Mouse (Mus musculus) erythroblast, embryonic 14.5 days (primary cell): ENCODE data around the gene Lalba. TPM values are rescaled to one million over a fixed set of nuclear protein-coding genes. Genes with fewer than 3 reads are reported as not detected.

Source experiments
- H3K27me3 ChIP-seq: 2 replicates; pipeline ENCODE4 v1.6.1; 2012; ENCODE audit warnings: inconsistent platforms; ENCODE audit not compliant: control insufficient read depth
- H3K36me3 ChIP-seq: 2 replicates; pipeline ENCODE4 v1.6.1; 2012; ENCODE audit warnings: mild to moderate bottlenecking, inconsistent platforms; ENCODE audit not compliant: control insufficient read depth
- H3K4me1 ChIP-seq: 2 replicates; pipeline ENCODE4 v1.6.1; 2012; ENCODE audit warnings: inconsistent platforms; ENCODE audit not compliant: control insufficient read depth
- H3K4me3 ChIP-seq: replicated peaks from 2 replicates; pipeline ENCODE3; 2012; ENCODE audit warnings: moderate library complexity, mild to moderate bottlenecking, inconsistent platforms
- H3K9me3 ChIP-seq: 2 replicates; pipeline ENCODE4 v1.6.1; 2012; ENCODE audit warnings: low read length, inconsistent platforms, mixed read lengths; ENCODE audit not compliant: control insufficient read depth
- GATA1 ChIP-seq: IDR thresholded peaks from 2 replicates; pipeline ENCODE4 v1.6.1; 2012; ENCODE audit warnings: low read length, inconsistent platforms, mixed read lengths
- TAL1 ChIP-seq: IDR thresholded peaks from 3 replicates; pipeline ENCODE4 v1.6.1; 2012; ENCODE audit warnings: low read length, inconsistent platforms, mixed read lengths
- polyA plus RNA-seq: library from polyadenylated mRNA; stranded (reverse); fragments of >175 nt; gene quantifications from 2 replicates; pipeline ENCODE4 v1.2.3, GENCODE M21; 2012

The Lalba gene
- polyA plus RNA-seq, 1 experiment: not detected

DNA sequence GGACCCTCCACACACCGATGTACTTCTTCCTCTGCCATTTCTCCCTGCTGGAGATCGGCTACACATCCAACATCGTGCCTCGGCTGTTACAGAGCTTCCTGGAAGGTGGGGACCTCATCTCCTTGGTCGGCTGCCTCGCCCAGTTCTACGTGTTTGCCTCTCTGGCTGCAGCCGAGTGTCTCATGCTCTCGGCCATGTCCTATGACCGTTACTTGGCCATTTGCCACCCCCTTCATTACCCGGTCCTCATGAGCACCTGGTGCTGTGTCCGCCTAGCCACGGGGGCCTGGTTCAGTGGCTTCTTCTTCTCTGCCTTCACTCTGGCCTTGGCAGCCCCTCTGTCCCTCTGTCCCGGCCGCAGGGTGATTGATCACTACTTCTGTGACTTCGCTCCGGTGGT lies 15.1 kb upstream of the Lalba start:
- TF ChIP-seq TAL1 (no peak), GATA1 (no peak)
- Histone ChIP-seq H3K36me3 (no peaks in the 10 kb centered on the region), H3K4me1 (no peaks in the 10 kb centered on the region), H3K4me3 (no peak overlapping the region), H3K9me3 (no peaks in the 10 kb centered on the region), H3K27me3 (0 out of 2 replicates have a peak, but pooled peaks cover 2% of the 10 kb centered on the region)

DNA sequence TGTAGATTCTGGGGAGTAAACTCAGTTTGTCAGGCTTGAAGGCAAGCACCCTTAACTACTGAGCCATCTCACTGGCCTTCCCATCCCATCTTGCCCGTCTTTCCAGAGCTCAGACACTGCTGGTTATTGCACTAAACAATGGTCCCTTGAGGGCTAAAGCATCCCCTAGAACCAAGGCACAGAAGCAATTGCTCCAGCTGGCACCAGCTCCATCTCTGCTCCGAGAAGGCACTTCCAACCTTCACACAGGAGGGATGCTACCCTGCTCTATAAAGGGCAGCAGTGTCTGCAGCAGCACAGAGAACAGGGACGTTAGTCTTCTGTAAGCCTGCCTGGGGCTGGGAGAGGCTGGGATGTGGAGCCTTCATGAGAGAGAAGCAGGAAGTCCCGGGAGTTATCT lies 9.6 kb upstream of the Lalba start, which contains the start of gene Olfr279:
Gene Olfr279, plus strand, starts transcription at position 301 of the 400 bp plus-strand sequence.
- H3K36me3 ChIP-seq: no peaks in the 10 kb centered on the region
- peaks cover 4% of the 10 kb centered on the region for H3K4me1 ChIP-seq
- no peak within 1 kb of the TSS for H3K4me3 ChIP-seq
- no peaks in the 10 kb centered on the region for H3K27me3 ChIP-seq
- peaks cover 7% of the 10 kb centered on the region for H3K9me3 ChIP-seq
- no peak for TF ChIP-seq GATA1
- TF ChIP-seq TAL1: no peak

DNA sequence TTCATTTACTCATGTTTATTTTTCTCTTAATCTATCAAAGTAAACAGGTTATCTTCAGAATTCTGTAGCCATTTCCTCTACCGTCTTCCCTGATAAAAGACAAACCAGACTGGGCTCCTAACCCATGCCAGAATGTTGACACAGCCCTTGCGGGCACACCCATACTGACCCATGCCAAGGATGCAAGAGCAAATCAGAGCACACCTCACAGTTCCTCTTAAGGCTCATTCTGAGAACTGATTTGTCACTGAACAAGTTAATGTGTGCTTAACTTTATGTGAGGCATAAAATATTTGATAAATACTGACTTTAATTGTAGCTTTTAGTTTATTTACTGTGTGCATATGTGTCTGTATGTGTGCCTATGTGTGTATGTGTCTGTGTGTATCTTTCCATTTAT lies 8.8 kb upstream of the Lalba start:
- no peak overlapping the region for H3K4me3 ChIP-seq
- TF ChIP-seq GATA1 (no peak), TAL1 (no peak)
- H3K4me1 ChIP-seq: peaks cover 4% of the 10 kb centered on the region
- H3K36me3 ChIP-seq: no peaks in the 10 kb centered on the region
- no peaks in the 10 kb centered on the region for H3K27me3 ChIP-seq
- H3K9me3 ChIP-seq: peaks cover 7% of the 10 kb centered on the region

DNA sequence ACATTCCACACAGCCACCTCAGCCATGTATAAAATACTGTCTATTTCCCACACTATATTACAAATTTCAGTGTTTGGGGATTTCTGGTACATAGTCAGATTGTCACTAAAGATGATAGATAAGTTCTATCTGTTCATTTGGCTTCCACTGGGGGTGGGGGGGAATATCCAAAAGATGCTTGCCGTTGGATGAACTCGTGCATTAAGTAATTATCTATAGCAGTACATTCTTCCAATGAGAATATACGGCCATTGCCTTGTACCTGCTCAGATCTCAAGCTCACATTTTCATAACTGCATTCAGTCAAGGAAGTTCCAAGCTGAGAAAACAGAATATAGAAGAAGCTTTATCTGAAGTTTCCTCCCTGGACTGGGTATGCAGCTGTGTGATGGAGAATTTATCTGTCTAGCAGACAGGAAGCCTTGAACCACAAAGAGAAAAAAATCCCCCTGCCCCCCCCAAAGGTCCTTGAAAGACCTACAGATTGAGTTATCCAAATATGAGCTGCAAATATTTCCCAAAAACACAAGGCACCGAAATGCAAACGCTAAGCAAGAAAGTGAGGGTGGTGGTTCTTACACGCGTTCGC lies 4.0 kb upstream of the Lalba start:
- H3K27me3 ChIP-seq: no peaks in the 10 kb centered on the region
- TF ChIP-seq TAL1 (no peak), GATA1 (no peak)
- H3K4me3 ChIP-seq: no peak overlapping the region
- H3K9me3 ChIP-seq: peaks cover 7% of the 10 kb centered on the region
- no peaks in the 10 kb centered on the region for H3K36me3 ChIP-seq
- peaks cover 4% of the 10 kb centered on the region for H3K4me1 ChIP-seq

DNA sequence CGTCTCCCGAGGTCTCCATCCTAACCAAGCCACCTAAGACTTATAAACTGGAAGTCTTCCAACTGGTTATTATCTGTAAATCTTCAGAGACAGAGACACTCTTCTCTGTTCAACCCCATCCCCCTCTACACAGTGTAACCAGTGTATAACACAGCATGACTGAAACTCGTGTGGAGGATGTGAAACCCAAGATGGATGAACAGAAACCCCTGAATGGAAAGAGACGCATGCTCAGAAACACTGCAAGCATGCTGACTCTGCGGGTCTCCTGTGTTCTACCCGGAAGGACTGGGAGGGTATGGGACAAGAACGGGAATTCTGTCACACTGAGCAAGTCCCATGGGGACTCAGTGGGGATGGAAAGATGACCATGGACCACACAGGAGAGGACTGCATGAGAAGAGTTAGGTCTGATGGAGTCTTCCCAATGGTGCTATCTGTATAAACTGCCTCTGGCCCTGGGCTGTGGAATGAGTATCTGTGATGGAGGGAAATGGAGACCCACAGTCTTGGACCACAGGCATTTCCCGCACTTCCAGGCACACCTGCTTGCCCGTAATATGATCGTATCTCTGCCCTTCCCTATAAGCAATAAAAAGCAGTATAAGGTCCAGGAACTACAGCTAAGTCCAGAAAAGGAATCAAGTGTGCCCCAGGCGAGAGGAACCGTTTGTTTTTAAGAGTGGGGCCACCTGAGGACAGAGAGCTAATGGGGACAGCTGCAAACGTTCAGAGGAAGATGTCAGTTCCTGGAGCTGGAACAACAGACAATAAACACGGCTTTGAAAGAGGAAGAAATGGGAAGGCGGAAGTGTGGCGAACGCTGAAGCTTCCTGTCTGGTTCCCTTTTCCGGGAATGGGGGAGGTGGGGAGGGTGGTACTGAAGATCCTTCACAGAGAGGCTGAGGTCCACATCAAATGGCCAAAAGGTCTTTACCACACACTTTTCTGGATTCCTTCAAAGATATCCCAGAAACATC lies 1.7 kb upstream of the Lalba start:
- Histone ChIP-seq H3K27me3 (no peaks in the 10 kb centered on the region), H3K4me1 (peaks cover 4% of the 10 kb centered on the region), H3K9me3 (peaks cover 7% of the 10 kb centered on the region), H3K36me3 (no peaks in the 10 kb centered on the region), H3K4me3 (no peak overlapping the region)
- no peak for TF ChIP-seq GATA1
- TF ChIP-seq TAL1: no peak

DNA sequence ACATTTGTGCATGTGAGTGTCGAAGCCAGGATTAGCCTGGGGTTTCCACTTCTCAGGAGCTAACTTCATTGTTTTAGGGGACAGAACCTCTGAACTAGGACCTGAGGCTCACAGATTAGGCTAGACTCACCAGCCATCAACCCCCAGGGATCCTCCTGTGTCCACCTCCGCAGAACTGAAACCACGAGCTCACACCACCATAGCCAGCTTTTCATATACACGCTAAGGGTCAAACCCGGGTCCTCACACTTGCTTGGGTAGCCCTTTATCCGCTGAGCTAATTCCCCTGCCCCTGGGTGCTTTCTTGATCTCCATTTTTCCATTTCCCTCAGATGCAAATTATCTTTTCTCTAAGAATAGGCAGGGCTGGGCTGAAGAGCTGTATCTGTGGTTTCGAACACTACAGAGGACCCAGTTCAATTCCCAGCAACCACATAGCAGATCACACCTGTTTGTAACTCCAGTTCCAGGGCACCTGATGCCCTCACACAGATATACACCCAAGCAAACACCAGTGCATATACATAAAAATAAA lies 2.9 kb downstream of the Lalba start:
- no peaks in the 10 kb centered on the region for H3K9me3 ChIP-seq
- TF ChIP-seq GATA1 (no peak), TAL1 (no peak)
- H3K4me1 ChIP-seq: no peaks in the 10 kb centered on the region

DNA sequence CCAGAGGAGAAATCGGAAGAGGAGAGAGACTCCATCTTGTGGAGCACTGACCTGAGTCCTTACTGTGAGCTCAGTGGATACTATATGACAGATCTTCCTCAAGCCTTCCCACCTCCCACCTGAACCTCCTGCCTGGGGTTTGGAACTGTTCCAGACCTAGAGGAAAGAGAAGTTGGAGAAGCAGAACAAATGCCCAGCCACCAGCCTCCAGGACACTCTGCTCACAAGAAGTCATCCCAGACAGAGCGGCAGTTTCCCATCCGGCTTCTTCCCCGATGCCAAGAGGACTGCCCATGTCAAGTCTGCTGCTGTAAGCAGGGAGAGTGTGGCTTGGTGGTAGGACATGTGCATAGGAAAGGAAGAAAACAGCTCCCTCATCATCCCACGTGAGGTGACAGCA lies 6.2 kb downstream of the Lalba start:
- no peak for TF ChIP-seq GATA1
- no peak for TF ChIP-seq TAL1
- H3K27me3 ChIP-seq: no peaks in the 10 kb centered on the region
- H3K4me3 ChIP-seq: no peak overlapping the region

More for the DNA sequence above, 2.9 kb downstream of the Lalba start:
- no peak overlapping the region for H3K4me3 ChIP-seq
- no peaks in the 10 kb centered on the region for H3K36me3 ChIP-seq
- H3K27me3 ChIP-seq: no peaks in the 10 kb centered on the region

DNA sequence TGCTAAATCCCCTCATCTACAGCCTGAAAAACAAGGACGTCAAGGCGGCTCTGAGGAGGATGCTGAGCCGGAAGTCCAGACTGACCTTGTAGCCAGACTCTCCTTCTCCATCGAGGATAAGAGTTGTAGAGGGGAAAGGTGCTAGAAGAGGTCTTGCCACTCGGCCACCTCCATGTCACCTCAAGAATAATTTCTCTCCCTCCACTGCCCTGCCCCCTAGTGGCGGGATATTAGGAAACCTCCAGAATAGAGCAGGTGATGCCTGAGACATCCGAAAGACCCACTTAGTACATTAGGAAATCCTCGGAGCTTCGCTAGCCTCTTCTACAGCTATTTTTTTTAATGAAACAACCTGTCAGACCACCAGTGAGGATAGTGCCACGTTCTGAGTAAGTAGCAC lies 7.1 kb downstream of the Lalba start:
- no peaks in the 10 kb centered on the region for H3K27me3 ChIP-seq
- H3K4me1 ChIP-seq: no peaks in the 10 kb centered on the region
- no peaks in the 10 kb centered on the region for H3K9me3 ChIP-seq
- H3K4me3 ChIP-seq: no peak overlapping the region
- no peak for TF ChIP-seq TAL1
- TF ChIP-seq GATA1: no peak
- no peaks in the 10 kb centered on the region for H3K36me3 ChIP-seq

More for the DNA sequence above, 6.2 kb downstream of the Lalba start:
- Histone ChIP-seq H3K9me3 (no peaks in the 10 kb centered on the region), H3K4me1 (no peaks in the 10 kb centered on the region), H3K36me3 (no peaks in the 10 kb centered on the region)

DNA sequence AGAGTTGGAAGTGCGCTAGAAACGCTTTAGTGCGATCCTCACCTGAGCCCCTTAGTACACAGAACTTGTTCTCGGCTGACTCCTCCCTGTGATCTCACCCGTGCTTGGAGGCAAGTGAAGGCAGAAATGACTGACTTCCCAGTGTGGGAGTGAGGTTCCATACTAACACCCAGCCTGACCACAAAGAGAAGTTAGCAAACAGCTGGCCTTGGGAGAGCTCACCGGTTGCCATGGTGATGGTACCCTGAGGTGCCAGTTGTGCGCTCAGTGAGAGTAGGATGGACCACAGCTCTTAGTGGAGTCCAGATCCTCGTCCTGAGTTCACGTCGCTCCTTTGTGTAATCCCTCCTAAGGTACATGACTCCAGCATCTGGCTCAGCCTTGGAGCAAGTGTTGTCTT lies 7.6 kb downstream of the Lalba start:
- Histone ChIP-seq H3K36me3 (no peaks in the 10 kb centered on the region), H3K4me1 (no peaks in the 10 kb centered on the region), H3K27me3 (no peaks in the 10 kb centered on the region), H3K9me3 (no peaks in the 10 kb centered on the region), H3K4me3 (no peak overlapping the region)
- TF ChIP-seq GATA1: no peak
- no peak for TF ChIP-seq TAL1
